ENCODE assay signal across 24 mouse cellular contexts in the genomic region with DNA sequence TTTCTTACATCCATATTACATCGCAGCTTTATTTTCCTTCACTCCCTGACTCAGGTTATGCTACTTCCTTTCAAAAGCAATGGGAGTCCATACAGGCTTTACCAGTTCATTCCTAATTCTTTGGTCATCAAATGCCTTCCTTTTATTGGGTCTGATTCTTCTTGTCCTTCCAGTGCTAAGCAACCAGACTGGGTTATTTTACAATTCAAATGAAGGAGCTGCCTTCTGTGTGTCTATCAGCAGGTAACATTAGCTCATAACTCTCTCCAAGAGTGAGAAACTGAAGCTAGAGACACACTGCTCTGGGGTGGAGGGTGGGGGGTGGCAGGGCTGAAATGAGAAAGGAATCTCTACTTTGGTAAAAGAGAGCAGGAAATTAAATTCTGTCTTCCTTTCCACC. TPM values are rescaled to one million over a fixed set of nuclear protein-coding genes. Genes with fewer than 3 reads are reported as not detected.
A peak's percentile ranks its signal among the peaks of the same experiment; 100 is the strongest.
DNase-seq lines count a peak whose midpoint lies in the region; ATAC-seq and TF ChIP-seq lines count a peak whose summit lies in the region.
"Had no signal": no experiment of that assay in that cellular context is flagged by ENCODE, and none has a peak within 500 bp of the region (broad histone marks: within the 10 kb centered on the region; RNA-seq: fewer than 3 reads in every experiment).

No protein-coding gene starts in this region.

- H3K4me1 ChIP-seq in forebrain, embryonic 10.5 days: peaks cover 10% of the 10 kb centered on the region; the same call in 1 of the 2 replicates
- peaks cover 5% of the 10 kb centered on the region; the same call in 1 of the 2 replicates for H3K4me1 ChIP-seq in forebrain, embryonic 15.5 days
- H3K4me1 ChIP-seq in liver, adult 2 months (ENCODE audit: control insufficient read depth, insufficient read depth, low read length): peaks cover 25% of the 10 kb centered on the region
- H3K4me1 ChIP-seq in intestine, embryonic 15.5 days (replicated peaks): no peaks in the 10 kb centered on the region
- H3K4me1 ChIP-seq in liver, embryonic 15.5 days (replicated peaks): peaks cover 11% of the 10 kb centered on the region; the same call in 1 of the 2 replicates
- H3K4me1 ChIP-seq: lung, embryonic 15.5 days had no signal

- peaks cover 23% of the 10 kb centered on the region for H3K79me2 ChIP-seq in liver, adult 2 months (ENCODE audit: control insufficient read depth, insufficient read depth, low read length)

- H3K27ac ChIP-seq in forebrain, embryonic 10.5 days: peak overlapping the region; percentile 40; the same call in 1 of the 2 replicates
- no peak overlapping the region for H3K27ac ChIP-seq in forebrain, embryonic 15.5 days (replicated peaks)
- peak overlapping the region; percentile 66 for H3K27ac ChIP-seq in liver, adult 2 months (replicated peaks; ENCODE audit: insufficient read depth, low read depth, low read length)
- peak overlapping the region; percentile 52 for H3K27ac ChIP-seq in intestine, embryonic 15.5 days
- H3K27ac ChIP-seq in liver, embryonic 15.5 days (replicated peaks): peak overlapping the region; percentile 51; the same call in 1 of the 2 replicates
- H3K27ac ChIP-seq: heart, adult 2 months; kidney, postnatal 0 days; limb, embryonic 12.5 days; lung, embryonic 15.5 days; midbrain, embryonic 12.5 days; stomach, postnatal 0 days had no signal

- no peak for TF ChIP-seq POLR2A in liver, adult 2 months (IDR thresholded peaks at IDR 0.05; ENCODE audit: extremely low read depth, insufficient read depth, low read length)

- no peak for ATAC-seq in forebrain, embryonic 15.5 days (replicated peaks)
- ATAC-seq in intestine, embryonic 15.5 days: no peak
- no peak for ATAC-seq in liver, embryonic 15.5 days (ENCODE audit: insufficient read depth)
- ATAC-seq: CD4-positive, CD25-positive, alpha-beta regulatory T cell, adult 4 months; inflammation-experienced regulatory T-cells, adult 6 months had no signal

- no peak overlapping the region for H3K4me2 ChIP-seq in forebrain, embryonic 15.5 days (replicated peaks)
- H3K4me2 ChIP-seq in intestine, embryonic 15.5 days (replicated peaks): no peak overlapping the region
- no peak overlapping the region for H3K4me2 ChIP-seq in liver, embryonic 15.5 days
- H3K4me2 ChIP-seq: limb, embryonic 12.5 days; lung, embryonic 15.5 days; midbrain, embryonic 12.5 days had no signal

- H3K9ac ChIP-seq in forebrain, embryonic 15.5 days (replicated peaks): no peak overlapping the region
- peak overlapping the region; percentile 75 for H3K9ac ChIP-seq in liver, adult 2 months (ENCODE audit: low read depth, low read length)
- H3K9ac ChIP-seq in intestine, embryonic 15.5 days: no peak overlapping the region
- no peak overlapping the region for H3K9ac ChIP-seq in liver, embryonic 15.5 days
- H3K9ac ChIP-seq: limb, embryonic 12.5 days; lung, embryonic 15.5 days; midbrain, embryonic 12.5 days had no signal

- 73% methylated on average over 1 of the region's 1 CpGs for WGBS in forebrain, embryonic 10.5 days
- 33% methylated on average over 1 of the region's 1 CpGs for WGBS in forebrain, embryonic 15.5 days
- 20% methylated on average over 1 of the region's 1 CpGs for WGBS in liver, adult 2 months
- WGBS in intestine, embryonic 15.5 days: 61% methylated on average over 1 of the region's 1 CpGs
- 50% methylated on average over 1 of the region's 1 CpGs for WGBS in liver, embryonic 15.5 days (ENCODE audit: insufficient replicate concordance)

- H3K36me3 ChIP-seq in forebrain, embryonic 10.5 days (replicated peaks): no peaks in the 10 kb centered on the region
- H3K36me3 ChIP-seq in forebrain, embryonic 15.5 days: no peaks in the 10 kb centered on the region
- H3K36me3 ChIP-seq in liver, adult 2 months (ENCODE audit: control insufficient read depth, insufficient read depth, low read length): peaks cover 6% of the 10 kb centered on the region
- no peaks in the 10 kb centered on the region for H3K36me3 ChIP-seq in intestine, embryonic 15.5 days
- H3K36me3 ChIP-seq in liver, embryonic 15.5 days (replicated peaks): no peaks in the 10 kb centered on the region
- H3K36me3 ChIP-seq: limb, embryonic 12.5 days; lung, embryonic 15.5 days; midbrain, embryonic 12.5 days had no signal

- H3K4me3 ChIP-seq in forebrain, embryonic 10.5 days: no peak overlapping the region
- no peak overlapping the region for H3K4me3 ChIP-seq in forebrain, embryonic 15.5 days
- peak overlapping the region; percentile 64 for H3K4me3 ChIP-seq in liver, adult 2 months (ENCODE audit: insufficient read depth, low read depth, low read length)
- peak overlapping the region; percentile 26 for H3K4me3 ChIP-seq in intestine, embryonic 15.5 days (replicated peaks)
- peak overlapping the region; percentile 44 for H3K4me3 ChIP-seq in liver, embryonic 15.5 days (replicated peaks)
- H3K4me3 ChIP-seq: heart, adult 2 months; limb, embryonic 12.5 days; lung, embryonic 15.5 days; midbrain, embryonic 12.5 days; myocyte had no signal

- H3K27me3 ChIP-seq in forebrain, embryonic 10.5 days (ENCODE audit: poor library complexity, severe bottlenecking): no peaks in the 10 kb centered on the region
- H3K27me3 ChIP-seq in forebrain, embryonic 15.5 days: no peaks in the 10 kb centered on the region
- H3K27me3 ChIP-seq in liver, adult 2 months (ENCODE audit: control insufficient read depth, insufficient read depth, low read length): no peaks in the 10 kb centered on the region
- no peaks in the 10 kb centered on the region for H3K27me3 ChIP-seq in intestine, embryonic 15.5 days (replicated peaks)
- H3K27me3 ChIP-seq in liver, embryonic 15.5 days: no peaks in the 10 kb centered on the region
- H3K27me3 ChIP-seq: limb, embryonic 12.5 days; lung, embryonic 15.5 days; midbrain, embryonic 12.5 days had no signal

- no peak for TF ChIP-seq CTCF in liver, adult 2 months (IDR thresholded peaks at IDR 0.05; ENCODE audit: low read depth, low read length)

- DNase-seq in forebrain, embryonic 10.5 days (ENCODE audit: extremely low spot score, low spot score): no peak
- DNase-seq in liver, adult 2 months (ENCODE audit: extremely low read depth, low read depth, low spot score): peak; percentile 47
- DNase-seq in liver: no peak
- no peak for DNase-seq in adrenal gland, adult (ENCODE audit: inconsistent age in 2 of 2, low spot score in 1 of 2)
- DNase-seq in T-cell, adult 2 months (ENCODE audit: low spot score): no peak
- DNase-seq: adrenal gland, postnatal 36 days; cerebellum, adult 18-20 months; cerebellum, postnatal 25 days; embryo, embryonic 11 days; gastrocnemius, postnatal 14 days; heart, adult 2 months; lung, postnatal 4 days; retina, postnatal 1 day had no signal

- H3K9me3 ChIP-seq in forebrain, embryonic 10.5 days: no peaks in the 10 kb centered on the region
- H3K9me3 ChIP-seq in forebrain, embryonic 15.5 days: no peaks in the 10 kb centered on the region
- no peaks in the 10 kb centered on the region for H3K9me3 ChIP-seq in intestine, embryonic 15.5 days
- H3K9me3 ChIP-seq in liver, embryonic 15.5 days (replicated peaks): no peaks in the 10 kb centered on the region
- H3K9me3 ChIP-seq: limb, embryonic 12.5 days; lung, embryonic 15.5 days; midbrain, embryonic 12.5 days had no signal

RNA-seq across cellular contexts. Expression of gene Trmt10a, which starts 12.6 kb away (rescaled TPM):
- 19.7 and 20.1 TPM in 2 replicates for polyA plus RNA-seq in forebrain, embryonic 10.5 days (2016; fragmentation: Nextera tagmentation; extraction: Ambion mirVana)
- 7.0 and 7.5 TPM in 2 replicates for polyA plus RNA-seq in forebrain, embryonic 15.5 days (2015; fragmentation: Nextera tagmentation; extraction: Ambion mirVana)
- 2.3 and 3.8 TPM in 2 replicates for total RNA-seq in liver, adult 2 months (2014; rRNA removed)
- polyA plus RNA-seq in liver, adult 2 months (2012; rRNA removed): 0.95 and 1.0 TPM in 2 replicates
- polyA plus RNA-seq in intestine, embryonic 15.5 days (2015; fragmentation: Nextera tagmentation; extraction: Ambion mirVana): 8.8 and 12.9 TPM in 2 replicates
- 2.7 and 4.8 TPM in 2 replicates for polyA plus RNA-seq in liver, embryonic 15.5 days (2015; fragmentation: Nextera tagmentation; extraction: Ambion mirVana)

RNA-seq across cellular contexts. Expression of gene Mttp, which starts 14.1 kb away (rescaled TPM):
- 11.1 and 11.4 TPM in 2 replicates for polyA plus RNA-seq in forebrain, embryonic 10.5 days (2016; fragmentation: Nextera tagmentation; extraction: Ambion mirVana)
- 8.6 and 8.7 TPM in 2 replicates for polyA plus RNA-seq in forebrain, embryonic 15.5 days (2015; fragmentation: Nextera tagmentation; extraction: Ambion mirVana)
- 183 and 204 TPM in 2 replicates for total RNA-seq in liver, adult 2 months (2014; rRNA removed)
- polyA plus RNA-seq in liver, adult 2 months (2012; rRNA removed): 51.7 and 56.0 TPM in 2 replicates
- polyA plus RNA-seq in intestine, embryonic 15.5 days (2015; fragmentation: Nextera tagmentation; extraction: Ambion mirVana): 228 and 249 TPM in 2 replicates
- polyA plus RNA-seq in liver, embryonic 15.5 days (2015; fragmentation: Nextera tagmentation; extraction: Ambion mirVana): 35.6 and 38.2 TPM in 2 replicates

Comparison
In these comparisons a context has a peak if more than half of its experiments do, and no peak if none do; other contexts are left out.
1. H3K4me3 ChIP-seq: peak in liver, adult 2 months (single experiment), intestine, embryonic 15.5 days (single experiment) and liver, embryonic 15.5 days (single experiment); none in forebrain, embryonic 10.5 days (single experiment) and forebrain, embryonic 15.5 days (single experiment).